Mouse (Mus musculus): Measurements from ENCODE around the gene Dram1. TPM values are rescaled to one million over a fixed set of nuclear protein-coding genes. Genes with fewer than 3 reads are reported as not detected.
A peak's percentile ranks its signal among the peaks of the same experiment; 100 is the strongest.

The Dram1 gene
- polyA plus RNA-seq, 1 experiment from 2014 or later: 0.64 TPM

DNA sequence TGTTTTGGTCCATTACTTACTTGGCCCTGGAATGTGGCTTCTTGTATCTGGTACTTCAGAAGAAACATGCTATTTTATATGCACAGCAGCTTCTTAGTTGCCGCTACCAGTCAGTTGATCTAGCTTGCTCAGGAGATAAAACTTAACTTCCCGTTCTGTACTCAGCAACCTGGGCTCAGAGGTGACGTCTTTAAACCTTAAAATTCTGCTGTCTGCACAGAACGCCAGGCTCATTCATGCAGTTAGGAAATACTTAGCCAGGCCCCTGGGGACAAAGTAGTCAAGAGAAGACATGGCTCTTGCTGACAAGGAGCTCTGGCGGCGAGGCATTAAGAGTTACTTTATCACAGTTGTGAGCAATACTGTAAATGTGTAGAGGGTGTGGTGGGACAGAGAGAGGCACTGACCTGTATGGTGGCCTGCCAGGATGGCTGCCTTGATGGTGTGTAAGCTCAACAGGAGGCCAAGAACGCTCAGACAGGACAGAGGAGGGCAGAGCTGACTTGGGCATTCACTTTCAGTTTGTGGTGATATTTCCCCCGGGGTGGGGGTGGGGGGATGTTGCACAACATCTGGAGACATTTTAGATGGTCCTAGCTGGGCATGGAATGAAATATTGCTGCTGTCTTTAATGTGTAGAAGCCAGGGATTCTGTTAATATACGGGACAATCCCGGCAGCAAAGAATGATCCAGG, 11.4 kb upstream of the Dram1 start:
- 53% methylated on average over 10 of the region's 10 CpGs for WGBS
- no peak overlapping the region for H3K27ac ChIP-seq (ENCODE audit: low read depth, low read length)
- no peaks in the 10 kb centered on the region for H3K9me3 ChIP-seq (ENCODE audit: control insufficient read depth, low read length)
- H3K36me3 ChIP-seq (ENCODE audit: control insufficient read depth, insufficient read depth, low read length): no peaks in the 10 kb centered on the region
- ATAC-seq: no peak
- H3K9ac ChIP-seq (ENCODE audit: low read depth, low read length): no peak overlapping the region
- H3K27me3 ChIP-seq (replicated peaks; ENCODE audit: control insufficient read depth, insufficient read depth, low read length): no peaks in the 10 kb centered on the region
- no peak overlapping the region for H3K4me2 ChIP-seq (ENCODE audit: low read length)
- H3K4me3 ChIP-seq (ENCODE audit: low read length): no peak overlapping the region
- H3K4me1 ChIP-seq (ENCODE audit: control insufficient read depth, insufficient read depth, low read depth, low read length): peaks cover 5% of the 10 kb centered on the region; the same call in 1 of the 2 replicates

DNA sequence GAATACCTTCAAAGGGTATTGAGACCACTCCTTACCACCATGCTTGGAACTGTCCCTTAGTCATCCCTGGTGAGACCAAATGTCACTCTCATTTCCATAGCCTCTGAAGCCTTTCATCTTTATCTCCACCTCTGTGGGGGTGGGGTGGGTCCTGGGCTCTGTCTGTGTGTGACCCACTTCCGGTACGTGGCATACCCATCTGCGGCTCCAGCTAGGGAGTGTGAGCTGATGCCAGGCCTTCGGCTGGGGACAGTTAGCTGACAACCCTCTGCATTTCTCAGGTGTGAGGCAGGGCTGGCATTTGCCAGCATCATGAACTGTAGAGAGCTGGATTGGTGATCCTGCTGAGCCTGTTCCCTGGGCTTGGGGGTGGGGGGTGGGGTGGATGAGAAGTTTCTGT, 10.7 kb upstream of the Dram1 start:
- peak; percentile 40 for ATAC-seq
- H3K9me3 ChIP-seq (ENCODE audit: control insufficient read depth, low read length): no peaks in the 10 kb centered on the region
- no peak overlapping the region for H3K9ac ChIP-seq (ENCODE audit: low read depth, low read length)
- H3K4me1 ChIP-seq (ENCODE audit: control insufficient read depth, insufficient read depth, low read depth, low read length): peaks cover 5% of the 10 kb centered on the region; the same call in 1 of the 2 replicates
- H3K36me3 ChIP-seq (ENCODE audit: control insufficient read depth, insufficient read depth, low read length): no peaks in the 10 kb centered on the region
- 72% methylated on average over 4 of the region's 4 CpGs for WGBS
- no peak overlapping the region for H3K4me3 ChIP-seq (ENCODE audit: low read length)
- no peak overlapping the region for H3K4me2 ChIP-seq (ENCODE audit: low read length)
- no peaks in the 10 kb centered on the region for H3K27me3 ChIP-seq (replicated peaks; ENCODE audit: control insufficient read depth, insufficient read depth, low read length)
- no peak overlapping the region for H3K27ac ChIP-seq (ENCODE audit: low read depth, low read length)

- no peak overlapping the region for H3K27ac ChIP-seq (ENCODE audit: low read depth, low read length)
- WGBS: 88% methylated on average over 6 of the region's 6 CpGs
- no peaks in the 10 kb centered on the region for H3K9me3 ChIP-seq (ENCODE audit: control insufficient read depth, low read length)
- H3K4me1 ChIP-seq (ENCODE audit: control insufficient read depth, insufficient read depth, low read depth, low read length): peaks cover 6% of the 10 kb centered on the region
- H3K9ac ChIP-seq (ENCODE audit: low read depth, low read length): no peak overlapping the region
- H3K27me3 ChIP-seq (replicated peaks; ENCODE audit: control insufficient read depth, insufficient read depth, low read length): no peaks in the 10 kb centered on the region
- no peaks in the 10 kb centered on the region for H3K36me3 ChIP-seq (ENCODE audit: control insufficient read depth, insufficient read depth, low read length)
- H3K4me3 ChIP-seq (ENCODE audit: low read length): no peak overlapping the region
- H3K4me2 ChIP-seq (ENCODE audit: low read length): no peak overlapping the region
- no peak for ATAC-seq
Measured at GRCm38 (mm10) chr10:88386251-88386650, 7.4 kb upstream of the Dram1 start.

DNA sequence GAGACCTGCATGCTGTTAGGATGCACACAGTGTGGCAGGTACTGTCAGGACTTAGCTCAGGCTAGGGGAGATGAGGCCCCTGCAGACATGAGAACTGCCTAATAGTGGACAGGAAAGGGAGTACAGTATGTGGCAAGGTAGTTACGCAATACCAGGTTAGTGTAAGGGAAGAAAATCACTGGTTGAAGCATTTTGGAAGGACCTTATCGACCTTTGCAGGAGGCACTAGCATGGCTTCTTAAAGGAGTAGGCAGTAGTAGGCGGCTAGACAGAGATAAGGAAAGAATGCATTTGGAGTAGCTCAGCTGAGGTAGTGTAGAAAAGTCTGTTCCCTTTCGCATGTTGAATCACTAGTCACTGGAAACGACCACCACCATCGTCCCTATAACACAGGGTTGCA, 6.9 kb upstream of the Dram1 start:
- Histone ChIP-seq H3K27me3 (replicated peaks; ENCODE audit: control insufficient read depth, insufficient read depth, low read length) (no peaks in the 10 kb centered on the region), H3K4me3 (ENCODE audit: low read length) (no peak overlapping the region), H3K9me3 (ENCODE audit: control insufficient read depth, low read length) (no peaks in the 10 kb centered on the region), H3K9ac (ENCODE audit: low read depth, low read length) (no peak overlapping the region), H3K27ac (ENCODE audit: low read depth, low read length) (no peak overlapping the region), H3K4me2 (ENCODE audit: low read length) (no peak overlapping the region), H3K36me3 (ENCODE audit: control insufficient read depth, insufficient read depth, low read length) (no peaks in the 10 kb centered on the region), H3K4me1 (ENCODE audit: control insufficient read depth, insufficient read depth, low read depth, low read length) (peaks cover 10% of the 10 kb centered on the region)
- WGBS: 85% methylated on average over 6 of the region's 6 CpGs
- no peak for ATAC-seq

DNA sequence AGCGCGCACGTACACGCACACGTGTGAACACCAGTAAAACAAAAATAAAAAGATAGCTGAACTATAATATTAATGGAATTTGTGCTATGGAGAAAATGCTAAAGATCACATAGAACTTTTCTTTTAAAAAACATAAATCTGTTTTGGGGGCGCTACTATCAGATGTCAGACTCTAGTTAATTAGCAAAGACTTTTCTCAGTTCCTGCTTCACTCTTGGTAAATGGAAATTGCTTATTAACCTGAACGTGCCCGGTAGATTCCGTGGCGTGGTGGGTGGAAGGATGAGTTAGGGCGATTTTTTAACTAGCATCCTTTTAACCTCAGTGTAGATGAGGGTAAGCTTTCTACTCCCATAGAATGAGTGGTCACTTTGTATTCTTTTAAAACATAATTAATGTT, 6.4 kb upstream of the Dram1 start:
- Histone ChIP-seq H3K36me3 (ENCODE audit: control insufficient read depth, insufficient read depth, low read length) (no peaks in the 10 kb centered on the region), H3K9me3 (ENCODE audit: control insufficient read depth, low read length) (no peaks in the 10 kb centered on the region), H3K27me3 (replicated peaks; ENCODE audit: control insufficient read depth, insufficient read depth, low read length) (no peaks in the 10 kb centered on the region), H3K4me1 (ENCODE audit: control insufficient read depth, insufficient read depth, low read depth, low read length) (peaks cover 15% of the 10 kb centered on the region), H3K4me3 (ENCODE audit: low read length) (no peak overlapping the region), H3K9ac (ENCODE audit: low read depth, low read length) (no peak overlapping the region), H3K4me2 (ENCODE audit: low read length) (no peak overlapping the region), H3K27ac (ENCODE audit: low read depth, low read length) (no peak overlapping the region)
- 95% methylated on average over 11 of the region's 11 CpGs for WGBS
- ATAC-seq: no peak

- no peaks in the 10 kb centered on the region for H3K27me3 ChIP-seq (replicated peaks; ENCODE audit: control insufficient read depth, insufficient read depth, low read length)
- no peaks in the 10 kb centered on the region for H3K9me3 ChIP-seq (ENCODE audit: control insufficient read depth, low read length)
- no peak overlapping the region for H3K27ac ChIP-seq (ENCODE audit: low read depth, low read length)
- no peak overlapping the region for H3K4me2 ChIP-seq (ENCODE audit: low read length)
- H3K9ac ChIP-seq (ENCODE audit: low read depth, low read length): no peak overlapping the region
- no peak for ATAC-seq
- 68% methylated on average over 5 of the region's 5 CpGs for WGBS
- H3K4me1 ChIP-seq (ENCODE audit: control insufficient read depth, insufficient read depth, low read depth, low read length): peaks cover 13% of the 10 kb centered on the region
- no peaks in the 10 kb centered on the region for H3K36me3 ChIP-seq (ENCODE audit: control insufficient read depth, insufficient read depth, low read length)
- H3K4me3 ChIP-seq (ENCODE audit: low read length): no peak overlapping the region
Measured at GRCm38 (mm10) chr10:88384081-88384480, 5.2 kb upstream of the Dram1 start.

DNA sequence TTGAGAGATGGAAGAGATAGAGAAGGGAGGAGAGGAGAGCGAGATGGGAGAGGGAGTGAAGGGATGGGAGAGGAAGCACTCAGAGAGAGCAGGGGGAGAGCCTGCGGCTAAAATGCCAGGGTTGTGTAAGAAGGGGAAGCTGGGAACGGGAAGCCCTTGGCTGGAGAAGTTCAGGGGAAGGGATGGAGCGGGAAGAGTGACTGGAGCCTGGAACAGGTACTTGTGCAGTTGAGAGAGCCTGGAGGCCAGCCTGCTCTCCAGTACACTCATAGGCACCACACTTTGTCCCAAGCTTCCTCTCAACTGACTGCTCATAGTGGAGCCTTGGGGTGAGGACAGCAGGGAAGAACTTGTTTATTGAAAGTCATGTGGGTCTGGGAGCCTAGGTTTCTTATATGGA, 4.6 kb upstream of the Dram1 start:
- Histone ChIP-seq H3K9me3 (ENCODE audit: control insufficient read depth, low read length) (no peaks in the 10 kb centered on the region), H3K4me1 (ENCODE audit: control insufficient read depth, insufficient read depth, low read depth, low read length) (peaks cover 13% of the 10 kb centered on the region), H3K27me3 (replicated peaks; ENCODE audit: control insufficient read depth, insufficient read depth, low read length) (no peaks in the 10 kb centered on the region), H3K27ac (ENCODE audit: low read depth, low read length) (no peak overlapping the region), H3K4me3 (ENCODE audit: low read length) (no peak overlapping the region), H3K36me3 (ENCODE audit: control insufficient read depth, insufficient read depth, low read length) (no peaks in the 10 kb centered on the region), H3K9ac (ENCODE audit: low read depth, low read length) (no peak overlapping the region), H3K4me2 (ENCODE audit: low read length) (no peak overlapping the region)
- no peak for ATAC-seq
- WGBS: 78% methylated on average over 4 of the region's 4 CpGs

DNA sequence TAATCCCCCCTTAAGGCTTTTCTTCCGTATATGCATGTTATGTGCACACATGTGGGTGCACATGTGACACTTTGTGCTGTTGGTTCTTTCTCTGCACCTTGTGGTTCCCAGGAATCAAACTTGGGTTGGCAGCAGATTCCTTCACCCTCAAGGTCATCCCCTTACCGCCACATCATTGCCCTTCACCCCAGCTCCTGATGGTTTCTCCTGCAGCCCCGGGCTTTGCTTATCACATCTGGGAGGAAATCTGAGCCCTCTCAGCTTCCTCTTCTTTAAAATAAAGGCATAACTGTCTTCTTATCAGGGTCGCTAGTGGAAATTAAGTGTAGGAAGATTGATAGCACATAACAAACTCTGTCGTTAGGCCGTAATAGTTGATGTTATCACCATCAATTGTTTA, 3.1 kb upstream of the Dram1 start:
- H3K4me2 ChIP-seq (ENCODE audit: low read length): no peak overlapping the region
- 85% methylated on average over 6 of the region's 6 CpGs for WGBS
- ATAC-seq: no peak
- H3K4me3 ChIP-seq (ENCODE audit: low read length): no peak overlapping the region
- no peaks in the 10 kb centered on the region for H3K27me3 ChIP-seq (replicated peaks; ENCODE audit: control insufficient read depth, insufficient read depth, low read length)
- H3K27ac ChIP-seq (ENCODE audit: low read depth, low read length): no peak overlapping the region
- H3K9ac ChIP-seq (ENCODE audit: low read depth, low read length): no peak overlapping the region
- peaks cover 13% of the 10 kb centered on the region for H3K4me1 ChIP-seq (ENCODE audit: control insufficient read depth, insufficient read depth, low read depth, low read length)
- no peaks in the 10 kb centered on the region for H3K9me3 ChIP-seq (ENCODE audit: control insufficient read depth, low read length)
- H3K36me3 ChIP-seq (ENCODE audit: control insufficient read depth, insufficient read depth, low read length): no peaks in the 10 kb centered on the region

DNA sequence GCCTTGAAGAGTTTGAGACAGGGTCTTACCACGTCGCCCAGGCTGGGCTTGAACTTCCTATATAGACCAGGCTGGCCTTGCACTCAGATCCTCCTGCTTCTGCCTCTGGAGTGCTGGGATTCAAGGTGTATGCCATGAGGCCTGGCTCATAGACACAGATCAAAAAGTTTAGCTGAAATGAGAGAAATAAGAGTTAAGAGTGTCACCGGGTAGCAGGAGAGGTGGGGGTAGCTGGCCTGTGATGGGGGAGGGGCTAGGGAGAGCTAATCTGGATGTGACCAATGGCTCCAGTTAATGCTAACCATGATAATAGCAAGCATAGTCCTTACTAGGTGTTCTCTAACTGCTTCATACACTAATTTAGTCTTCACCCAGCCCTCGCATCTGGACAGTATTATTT, 2.4 kb upstream of the Dram1 start:
- no peak for ATAC-seq
- Histone ChIP-seq H3K9me3 (ENCODE audit: control insufficient read depth, low read length) (no peaks in the 10 kb centered on the region), H3K4me1 (ENCODE audit: control insufficient read depth, insufficient read depth, low read depth, low read length) (peaks cover 16% of the 10 kb centered on the region), H3K9ac (ENCODE audit: low read depth, low read length) (no peak overlapping the region), H3K27ac (ENCODE audit: low read depth, low read length) (no peak overlapping the region), H3K4me3 (ENCODE audit: low read length) (no peak overlapping the region), H3K27me3 (replicated peaks; ENCODE audit: control insufficient read depth, insufficient read depth, low read length) (no peaks in the 10 kb centered on the region), H3K36me3 (ENCODE audit: control insufficient read depth, insufficient read depth, low read length) (no peaks in the 10 kb centered on the region), H3K4me2 (ENCODE audit: low read length) (no peak overlapping the region; the same call in 1 of the 2 replicates)
- WGBS: 69% methylated on average over 4 of the region's 4 CpGs

All from hindbrain, embryonic 16.5 days (tissue).